Mouse (Mus musculus): ENCODE measurements at regions not wholly inside any gene's neighbourhood (a gene's known extent, or its start where the extent isn't known, plus 50 kb on each side); places are given as distances from the start of the nearest gene placed in this dataset.

DNA sequence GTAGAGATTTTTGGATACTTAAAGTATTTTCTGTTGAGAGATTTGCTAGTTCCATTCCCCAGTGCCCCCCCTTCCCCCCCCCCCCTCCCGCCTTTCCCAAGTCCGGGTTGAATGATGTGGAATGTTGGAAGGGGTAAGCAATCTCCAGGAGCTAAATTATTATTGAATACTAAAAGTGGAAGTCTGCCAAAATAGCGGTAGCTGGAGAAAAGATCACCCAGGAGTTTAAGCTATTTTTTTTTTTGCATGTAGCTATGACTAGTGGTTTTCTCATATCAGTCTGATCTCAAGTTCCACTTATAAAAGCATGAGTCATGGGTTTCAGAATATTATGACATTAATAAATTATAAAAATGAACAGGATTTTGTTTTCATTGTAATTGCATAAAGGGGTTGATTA, 365.6 kb downstream of the Cntnap4 start:
- TF ChIP-seq CTCF (IDR thresholded peaks at IDR 0.05; ENCODE audit: borderline replicate concordance, insufficient read depth, low read length): no peak
- TF ChIP-seq POLR2A (IDR thresholded peaks at IDR 0.05; ENCODE audit: low read depth, low read length): no peak

Data from embryonic fibroblast, embryonic 13.5 days (primary cell).